Mouse (Mus musculus) heart, embryonic 12.5 days (tissue): Measurements from ENCODE around the gene Ift52. TPM values are rescaled to one million over a fixed set of nuclear protein-coding genes. Genes with fewer than 3 reads are reported as not detected.

Experiments used
- ATAC-seq: fragments of 200-750 bp; cut with Nextera tagmentation; 2 replicates; pipeline ENCODE4 v1.8.0; 2017; ENCODE audit warnings: moderate TSS enrichment, moderate library complexity; ENCODE audit not compliant: insufficient number of reproducible peaks, low FRiP score
- H3K27ac ChIP-seq: fragments of 300-500 bp; sonication (generic); 2 replicates; pipeline ENCODE4 v1.5.1; 2016; ENCODE audit warnings: mild to moderate bottlenecking, moderate library complexity; ENCODE audit not compliant: poor library complexity, severe bottlenecking
- H3K27me3 ChIP-seq: fragments of 300-500 bp; sonication (generic); replicated peaks from 2 replicates; pipeline ENCODE4 v1.6.1; 2016; ENCODE audit warnings: mild to moderate bottlenecking, moderate library complexity
- H3K36me3 ChIP-seq: fragments of 300-500 bp; sonication (generic); 2 replicates; pipeline ENCODE4 v1.6.1; 2016; ENCODE audit warnings: mild to moderate bottlenecking, moderate library complexity
- H3K4me1 ChIP-seq: fragments of 300-500 bp; sonication (generic); replicated peaks from 2 replicates; pipeline ENCODE4 v1.6.1; 2016; ENCODE audit warnings: mild to moderate bottlenecking
- H3K4me2 ChIP-seq: fragments of 300-500 bp; sonication (generic); 2 replicates; pipeline ENCODE4 v1.6.1; 2016; ENCODE audit warnings: mild to moderate bottlenecking, moderate library complexity
- H3K4me3 ChIP-seq: fragments of 300-500 bp; sonication (generic); 2 replicates; pipeline ENCODE4 v1.5.1; 2016; ENCODE audit warnings: mild to moderate bottlenecking
- H3K9ac ChIP-seq: fragments of 300-500 bp; sonication (generic); 2 replicates; pipeline ENCODE4 v1.6.1; 2016; ENCODE audit warnings: mild to moderate bottlenecking, moderate library complexity
- H3K9me3 ChIP-seq: fragments of 300-500 bp; sonication (generic); replicated peaks from 2 replicates; pipeline ENCODE4 v1.6.1; 2016; ENCODE audit warnings: mild to moderate bottlenecking, moderate library complexity
- WGBS: fragments of 180-500 bp; shearing (Covaris S2); methylation state at CpG from one replicate; pipeline ENCODE4 v1.1.7; 2016; 5-methylcytosine and 5-hydroxymethylcytosine counted together
- polyA plus RNA-seq: library from polyadenylated mRNA; unstranded; fragments of >200 nt; fragmentation: Nextera tagmentation; extraction: Ambion mirVana; gene quantifications from 2 replicates; pipeline ENCODE4 v1.2.1, GENCODE M21; 2016

The Ift52 gene
- 41.4 and 41.7 TPM in 2 replicates for polyA plus RNA-seq

DNA sequence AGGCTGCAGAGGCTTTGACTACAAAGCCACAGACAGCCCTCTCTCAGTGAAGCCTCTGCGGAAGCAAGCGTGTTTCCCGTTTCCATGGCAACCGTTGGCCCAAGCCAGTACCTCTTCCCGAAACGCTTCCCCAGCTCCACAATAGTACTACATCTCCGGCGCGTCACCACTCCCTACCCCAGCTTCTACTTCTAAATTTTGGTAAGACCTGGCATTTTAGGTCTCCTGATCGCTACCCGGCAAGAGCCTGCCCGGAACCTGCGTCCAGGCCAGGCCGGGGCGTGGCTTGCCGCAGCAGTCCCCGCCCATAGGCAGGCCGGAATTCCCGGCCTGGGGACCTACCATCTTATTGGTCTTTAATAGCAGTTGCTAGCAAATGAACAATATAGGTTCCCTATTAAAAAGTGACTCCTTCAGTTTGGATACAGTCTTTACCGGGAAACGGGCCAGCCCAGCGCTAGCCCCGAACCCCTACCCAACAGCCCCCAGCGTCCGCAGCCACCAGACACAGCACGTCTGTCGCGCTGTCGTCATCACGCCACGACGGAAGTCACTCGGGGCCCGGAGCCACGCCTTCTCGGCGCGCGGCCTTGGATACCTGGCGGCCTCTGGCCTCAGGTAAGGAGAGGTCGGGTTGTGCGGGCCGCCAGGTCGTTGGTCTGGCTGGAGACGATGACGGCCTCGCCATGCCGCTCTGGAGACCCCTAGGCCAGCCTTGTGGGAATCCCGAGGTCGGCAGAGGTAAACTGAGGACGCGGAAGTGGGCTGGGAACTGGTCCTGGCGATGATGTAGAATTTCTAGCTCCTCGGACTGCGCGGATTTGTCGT, at the start of gene Ift52:
Ift52 (plus strand) TSS at position 439 of the 828 bp plus-strand sequence.
- H3K9ac ChIP-seq, result peak within 1 kb of the TSS; percentile 85
- under 1% methylated on average over 57 of the region's 57 CpGs for WGBS
- peak; percentile 96 for ATAC-seq
- peak within 1 kb of the TSS; percentile 65 for H3K4me2 ChIP-seq
- H3K4me3 ChIP-seq, result peak within 1 kb of the TSS; percentile 88
- no peaks in the 10 kb centered on the region for H3K27me3 ChIP-seq
- 0 out of 2 replicates have a peak within 1 kb of the TSS, but pooled peaks have one; percentile 2 for H3K27ac ChIP-seq
- H3K4me1 ChIP-seq, result peaks cover 9% of the 10 kb centered on the region
- no peaks in the 10 kb centered on the region for H3K36me3 ChIP-seq
- no peaks in the 10 kb centered on the region for H3K9me3 ChIP-seq

GRCm38 (mm10) chr2:162968357-162968756, 48.8 kb upstream of the Ift52 start:
- peaks cover 10% of the 10 kb centered on the region for H3K27me3 ChIP-seq
- peak; percentile 43; the same call in 1 of the 2 replicates for ATAC-seq
- H3K9ac ChIP-seq, result no peak overlapping the region
- no peaks in the 10 kb centered on the region for H3K9me3 ChIP-seq
- no peak overlapping the region for H3K4me3 ChIP-seq
- 7% methylated on average over 5 of the region's 5 CpGs for WGBS
- H3K27ac ChIP-seq, result no peak overlapping the region
- no peak overlapping the region for H3K4me2 ChIP-seq
- H3K4me1 ChIP-seq, result peaks cover 1% of the 10 kb centered on the region; the same call in 1 of the 2 replicates
- H3K36me3 ChIP-seq, result no peaks in the 10 kb centered on the region

GRCm38 (mm10) chr2:162969101-162969500, 48.1 kb upstream of the Ift52 start:
- H3K9ac ChIP-seq, result no peak overlapping the region
- no peak overlapping the region for H3K4me2 ChIP-seq
- no peak overlapping the region for H3K27ac ChIP-seq
- peaks cover 9% of the 10 kb centered on the region for H3K4me1 ChIP-seq
- no peaks in the 10 kb centered on the region for H3K9me3 ChIP-seq
- H3K27me3 ChIP-seq, result peaks cover 10% of the 10 kb centered on the region
- no peaks in the 10 kb centered on the region for H3K36me3 ChIP-seq
- no peak overlapping the region for H3K4me3 ChIP-seq
- no peak for ATAC-seq
- WGBS, result 72% methylated on average over 3 of the region's 3 CpGs

- WGBS, result 76% methylated on average over 6 of the region's 6 CpGs
- H3K27me3 ChIP-seq, result peaks cover 10% of the 10 kb centered on the region
- H3K36me3 ChIP-seq, result no peaks in the 10 kb centered on the region
- H3K4me3 ChIP-seq, result no peak overlapping the region
- no peaks in the 10 kb centered on the region for H3K9me3 ChIP-seq
- no peak overlapping the region for H3K9ac ChIP-seq
- no peak overlapping the region for H3K4me2 ChIP-seq
- ATAC-seq, result no peak
- peaks cover 14% of the 10 kb centered on the region for H3K4me1 ChIP-seq
- no peak overlapping the region for H3K27ac ChIP-seq
Measured at GRCm38 (mm10) chr2:162970896-162971295, 46.3 kb upstream of the Ift52 start.

DNA sequence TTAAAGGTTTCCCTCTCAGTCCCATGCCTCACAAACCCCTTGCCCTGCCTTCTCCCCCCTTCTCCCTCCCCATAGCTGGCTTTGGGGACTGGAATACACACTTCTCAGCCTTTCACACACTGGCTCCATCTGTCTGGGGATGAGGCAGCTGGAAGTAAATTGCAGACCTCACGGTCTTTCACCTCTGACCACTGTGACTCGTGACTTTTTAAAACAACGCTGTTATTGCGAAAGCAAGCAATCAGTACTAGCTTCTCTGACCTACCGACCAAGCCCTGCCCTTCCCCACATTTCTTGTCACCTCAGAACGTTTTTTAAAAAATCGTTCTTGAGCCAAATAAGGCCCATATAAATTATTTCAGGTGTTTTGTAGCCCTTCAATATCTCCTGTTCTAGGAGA, 44.4 kb upstream of the Ift52 start:
- Histone ChIP-seq H3K36me3 (no peaks in the 10 kb centered on the region), H3K4me3 (no peak overlapping the region), H3K4me1 (peaks cover 16% of the 10 kb centered on the region), H3K27me3 (peaks cover 6% of the 10 kb centered on the region), H3K9ac (no peak overlapping the region), H3K4me2 (no peak overlapping the region), H3K27ac (no peak overlapping the region), H3K9me3 (no peaks in the 10 kb centered on the region)
- 59% methylated on average over 7 of the region's 7 CpGs for WGBS
- ATAC-seq, result no peak

DNA sequence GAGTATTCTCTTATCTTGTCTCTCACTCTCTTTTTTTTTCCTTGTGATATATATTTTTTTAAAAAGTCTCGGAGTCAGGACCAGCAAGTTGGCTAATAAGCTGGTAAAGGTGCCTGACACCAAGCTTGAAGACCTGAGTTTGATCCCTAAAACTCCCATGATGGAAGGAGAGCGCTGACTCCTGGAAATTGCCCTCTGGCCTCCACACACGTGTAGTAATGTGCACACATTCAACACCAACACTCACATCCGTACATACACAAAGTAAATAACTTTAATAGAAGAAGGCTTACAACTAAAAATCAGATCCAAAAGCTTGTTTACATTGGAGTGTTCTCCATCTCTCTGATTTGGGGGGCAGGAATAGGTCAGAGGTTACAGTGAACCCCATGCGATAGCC, 43.9 kb upstream of the Ift52 start:
- no peak for ATAC-seq
- Histone ChIP-seq H3K9ac (no peak overlapping the region), H3K4me1 (peaks cover 16% of the 10 kb centered on the region), H3K36me3 (no peaks in the 10 kb centered on the region), H3K4me2 (no peak overlapping the region), H3K4me3 (no peak overlapping the region), H3K27me3 (peaks cover 3% of the 10 kb centered on the region; the same call in 1 of the 2 replicates), H3K9me3 (no peaks in the 10 kb centered on the region), H3K27ac (no peak overlapping the region)
- 71% methylated on average over 5 of the region's 5 CpGs for WGBS

GRCm38 (mm10) chr2:162973637-162974036, 43.5 kb upstream of the Ift52 start:
- peaks cover 16% of the 10 kb centered on the region for H3K4me1 ChIP-seq
- H3K9ac ChIP-seq, result peak overlapping the region; percentile 13; the same call in 1 of the 2 replicates
- peaks cover 3% of the 10 kb centered on the region; the same call in 1 of the 2 replicates for H3K27me3 ChIP-seq
- H3K4me3 ChIP-seq, result no peak overlapping the region
- WGBS, result 31% methylated on average over 11 of the region's 11 CpGs
- no peak overlapping the region for H3K27ac ChIP-seq
- no peak for ATAC-seq
- no peak overlapping the region for H3K4me2 ChIP-seq
- no peaks in the 10 kb centered on the region for H3K36me3 ChIP-seq
- no peaks in the 10 kb centered on the region for H3K9me3 ChIP-seq

DNA sequence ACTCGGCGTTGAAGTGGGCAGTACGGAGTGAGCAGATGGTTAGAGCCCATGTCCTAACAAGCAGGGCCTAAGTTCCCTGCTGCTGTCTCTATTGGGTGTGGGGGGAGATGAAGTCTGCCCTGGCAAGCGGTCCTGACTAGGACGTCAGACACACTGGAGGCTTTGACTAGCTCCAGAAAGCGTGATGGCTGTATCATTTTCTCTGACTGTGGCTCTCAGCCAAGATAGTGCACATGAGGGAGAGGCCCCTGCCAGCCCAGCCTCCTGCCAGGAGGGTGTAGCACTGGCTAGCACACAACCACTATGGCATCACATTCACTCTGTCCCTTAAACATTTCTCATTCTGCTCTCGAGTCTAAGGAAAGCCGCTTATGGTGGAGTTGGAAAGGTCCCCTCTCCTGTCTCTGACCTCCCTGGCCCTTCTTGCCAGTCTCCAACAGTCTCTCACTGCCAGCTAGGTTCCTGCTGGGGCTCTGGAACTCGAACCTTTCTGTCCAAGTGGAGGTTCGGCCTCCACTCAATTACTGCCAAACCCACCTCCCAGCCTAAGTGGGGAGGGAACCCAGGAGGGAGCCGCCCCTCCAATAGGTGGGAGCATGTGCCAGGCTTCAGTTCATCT, 41.9 kb upstream of the Ift52 start:
- no peak overlapping the region for H3K9ac ChIP-seq
- no peak overlapping the region for H3K27ac ChIP-seq
- H3K4me2 ChIP-seq, result no peak overlapping the region
- ATAC-seq, result no peak
- H3K27me3 ChIP-seq, result no peaks in the 10 kb centered on the region
- H3K4me1 ChIP-seq, result peaks cover 16% of the 10 kb centered on the region
- 63% methylated on average over 11 of the region's 11 CpGs for WGBS
- H3K36me3 ChIP-seq, result no peaks in the 10 kb centered on the region
- no peak overlapping the region for H3K4me3 ChIP-seq
- H3K9me3 ChIP-seq, result no peaks in the 10 kb centered on the region

DNA sequence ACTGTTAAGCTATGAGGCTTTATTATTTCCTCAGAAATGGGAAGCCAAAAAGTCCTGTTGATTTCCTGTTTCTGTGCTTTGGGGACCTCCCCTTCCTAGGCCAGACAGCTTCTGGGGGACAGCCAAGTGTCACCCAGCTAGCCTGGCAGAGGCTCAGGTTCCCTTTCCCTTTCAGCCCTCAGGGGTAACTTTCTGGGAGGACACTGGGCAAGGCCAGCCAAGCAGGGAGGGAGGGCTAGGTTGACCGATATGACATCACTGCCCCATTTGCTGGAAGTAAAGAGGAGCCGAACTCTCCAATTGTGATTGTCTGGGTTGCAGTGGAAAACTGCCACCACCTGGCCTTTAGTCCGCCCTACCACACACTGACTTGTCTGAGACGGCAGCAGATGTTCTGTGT, 41.2 kb upstream of the Ift52 start:
- H3K27ac ChIP-seq, result no peak overlapping the region
- no peak overlapping the region for H3K4me2 ChIP-seq
- H3K9me3 ChIP-seq, result no peaks in the 10 kb centered on the region
- 75% methylated on average over 4 of the region's 4 CpGs for WGBS
- peaks cover 16% of the 10 kb centered on the region for H3K4me1 ChIP-seq
- no peak for ATAC-seq
- no peak overlapping the region for H3K4me3 ChIP-seq
- H3K9ac ChIP-seq, result no peak overlapping the region
- no peaks in the 10 kb centered on the region for H3K27me3 ChIP-seq
- no peaks in the 10 kb centered on the region for H3K36me3 ChIP-seq

- 72% methylated on average over 6 of the region's 6 CpGs for WGBS
- H3K36me3 ChIP-seq, result no peaks in the 10 kb centered on the region
- H3K27me3 ChIP-seq, result no peaks in the 10 kb centered on the region; the same call in 1 of the 2 replicates
- no peak overlapping the region for H3K4me2 ChIP-seq
- no peak for ATAC-seq
- no peak overlapping the region for H3K27ac ChIP-seq
- H3K4me1 ChIP-seq, result no peaks in the 10 kb centered on the region
- no peak overlapping the region for H3K4me3 ChIP-seq
- no peak overlapping the region for H3K9ac ChIP-seq
- H3K9me3 ChIP-seq, result no peaks in the 10 kb centered on the region
Measured at GRCm38 (mm10) chr2:162984381-162984780, 32.8 kb upstream of the Ift52 start.

GRCm38 (mm10) chr2:162985923-162986322, 31.2 kb upstream of the Ift52 start:
- no peak for ATAC-seq
- no peaks in the 10 kb centered on the region; the same call in 1 of the 2 replicates for H3K27me3 ChIP-seq
- H3K4me3 ChIP-seq, result no peak overlapping the region
- H3K9me3 ChIP-seq, result no peaks in the 10 kb centered on the region
- 51% methylated on average over 3 of the region's 3 CpGs for WGBS
- no peak overlapping the region for H3K27ac ChIP-seq
- no peak overlapping the region for H3K4me2 ChIP-seq
- H3K9ac ChIP-seq, result no peak overlapping the region
- H3K36me3 ChIP-seq, result no peaks in the 10 kb centered on the region
- H3K4me1 ChIP-seq, result no peaks in the 10 kb centered on the region
